Mouse (Mus musculus): Measurements from ENCODE around the gene Zdhhc5.

The Zdhhc5 gene

GRCm38 (mm10) chr2:84714811-84715561, at the start of gene Zdhhc5:
Gene Zdhhc5 (minus strand): TSS chr2:84715180.
- peak; percentile 98 for DNase-seq (ENCODE audit: low spot score)

GRCm38 (mm10) chr2:84762818-84763217, 47.8 kb upstream of the Zdhhc5 start:
- peak; percentile 38 for DNase-seq (ENCODE audit: low spot score)

- DNase-seq (ENCODE audit: low spot score): no peak
These were observed 47.3 kb upstream of the Zdhhc5 start for GRCm38 (mm10) chr2:84762295-84762694.

- DNase-seq (ENCODE audit: low spot score): peak; percentile 37
These were observed 46.9 kb upstream of the Zdhhc5 start for GRCm38 (mm10) chr2:84761840-84762239.

- DNase-seq (ENCODE audit: low spot score): no peak
These were observed 46.3 kb upstream of the Zdhhc5 start for GRCm38 (mm10) chr2:84761309-84761708.

- DNase-seq (ENCODE audit: low spot score): no peak
These were observed 45.8 kb upstream of the Zdhhc5 start for GRCm38 (mm10) chr2:84760777-84761176.

GRCm38 (mm10) chr2:84758542-84759127, 43.7 kb upstream of the Zdhhc5 start:
- DNase-seq (ENCODE audit: low spot score): peak; percentile 83

GRCm38 (mm10) chr2:84757026-84757682, 42.2 kb upstream of the Zdhhc5 start:
- peak; percentile 77 for DNase-seq (ENCODE audit: low spot score)

GRCm38 (mm10) chr2:84756245-84756644, 41.3 kb upstream of the Zdhhc5 start:
- DNase-seq (ENCODE audit: low spot score): no peak

GRCm38 (mm10) chr2:84750115-84750514, 35.1 kb upstream of the Zdhhc5 start:
- no peak for DNase-seq (ENCODE audit: low spot score)

GRCm38 (mm10) chr2:84744126-84744525, 29.1 kb upstream of the Zdhhc5 start:
- no peak for DNase-seq (ENCODE audit: low spot score)

GRCm38 (mm10) chr2:84743561-84743960, 28.6 kb upstream of the Zdhhc5 start, which contains the start of gene Gm19426:
Gene Gm19426 (minus strand): TSS chr2:84743655.
- DNase-seq (ENCODE audit: low spot score): peak; percentile 90

GRCm38 (mm10) chr2:84742451-84743283, 27.7 kb upstream of the Zdhhc5 start:
- peak; percentile 33 for DNase-seq (ENCODE audit: low spot score)

- DNase-seq (ENCODE audit: low spot score): peak; percentile 95
These were observed 27.0 kb upstream of the Zdhhc5 start for GRCm38 (mm10) chr2:84741841-84742450.

- DNase-seq (ENCODE audit: low spot score): peak; percentile 51
These were observed 25.8 kb upstream of the Zdhhc5 start for GRCm38 (mm10) chr2:84740608-84741333.

- DNase-seq (ENCODE audit: low spot score): no peak
These were observed 23.4 kb upstream of the Zdhhc5 start for GRCm38 (mm10) chr2:84738271-84738911.

- no peak for DNase-seq (ENCODE audit: low spot score)
These were observed 22.5 kb upstream of the Zdhhc5 start for GRCm38 (mm10) chr2:84737451-84737925.

GRCm38 (mm10) chr2:84736312-84737161, 21.6 kb upstream of the Zdhhc5 start:
- no peak for DNase-seq (ENCODE audit: low spot score)

- no peak for DNase-seq (ENCODE audit: low spot score)
These were observed 20.5 kb upstream of the Zdhhc5 start for GRCm38 (mm10) chr2:84735346-84735920.
